Mouse (Mus musculus): ENCODE results near the gene Prp2.
"Not testable (repeated sequence)": the region's sequence is repeated elsewhere in the genome, so short reads cannot be mapped to it uniquely, and the experiment has no call there.

Prp2 gene

DNA sequence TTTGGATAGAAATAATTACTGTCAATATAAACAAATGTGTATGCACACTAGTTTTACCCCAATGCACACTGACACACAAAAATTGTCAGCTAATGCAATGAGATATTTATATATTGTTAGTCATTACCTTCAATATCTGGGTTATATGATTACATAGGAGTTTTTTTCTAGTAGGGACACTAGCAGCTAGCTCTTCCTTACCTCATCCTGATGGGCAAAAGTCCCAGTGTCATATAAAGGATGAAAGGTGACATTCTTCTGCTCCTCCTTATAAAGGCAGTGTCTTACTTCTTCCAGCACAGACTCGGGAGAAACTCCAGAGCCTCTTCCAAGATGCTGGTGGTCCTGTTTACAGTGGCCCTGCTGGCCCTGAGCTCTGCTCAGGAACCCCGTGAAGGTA, at the start of gene Prp2:
Gene Prp2 (plus strand): TSS at position 301 of the 400 bp plus-strand sequence.
- not testable (repeated sequence) for DNase-seq (ENCODE audit: low spot score in 2 of 2)

DNA sequence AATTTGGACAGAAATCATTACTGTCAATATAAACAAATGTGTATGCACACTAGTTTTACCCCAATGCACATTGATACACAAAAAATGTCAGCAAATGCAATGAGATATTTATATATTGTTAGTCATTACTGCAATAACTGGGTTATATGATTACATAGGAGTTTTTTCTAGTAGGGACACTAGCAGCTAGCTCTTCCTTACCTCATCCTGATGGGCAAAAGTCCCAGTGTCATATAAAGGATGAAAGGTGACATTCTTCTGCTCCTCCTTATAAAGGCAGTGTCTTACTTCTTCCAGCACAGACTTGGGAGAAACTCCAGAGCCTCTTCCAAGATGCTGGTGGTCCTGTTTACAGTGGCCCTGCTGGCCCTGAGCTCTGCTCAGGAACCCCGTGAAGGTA, 26.2 kb upstream of the Prp2 start, which contains the start of gene Prh1:
Gene Prh1 (plus strand): TSS at position 301 of the 400 bp plus-strand sequence.
- DNase-seq (ENCODE audit: low spot score in 2 of 2), result not testable (repeated sequence)

DNA sequence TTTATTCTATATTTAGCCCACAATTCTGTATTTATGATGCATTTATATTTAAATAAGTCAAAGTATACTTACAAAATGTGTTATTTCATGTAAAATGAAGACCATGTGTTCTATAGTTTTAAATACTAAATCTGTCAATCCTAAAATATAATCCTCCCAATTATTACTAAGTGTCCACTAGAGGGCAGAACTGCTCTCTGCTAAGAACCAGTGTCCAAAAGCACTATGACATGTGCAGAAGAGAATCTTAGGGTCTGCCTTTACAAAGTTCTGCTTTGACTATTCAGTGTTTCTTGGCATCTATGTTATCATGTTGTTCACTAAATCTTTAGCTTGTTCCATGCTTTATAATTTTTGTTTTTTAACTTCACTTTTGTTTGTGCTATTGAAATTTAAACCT, 53.7 kb downstream of the Prp2 start:
- no peak for DNase-seq (ENCODE audit: low spot score in 2 of 2)
